ENCODE assay signal across 8 mouse cellular contexts in the genomic region with DNA sequence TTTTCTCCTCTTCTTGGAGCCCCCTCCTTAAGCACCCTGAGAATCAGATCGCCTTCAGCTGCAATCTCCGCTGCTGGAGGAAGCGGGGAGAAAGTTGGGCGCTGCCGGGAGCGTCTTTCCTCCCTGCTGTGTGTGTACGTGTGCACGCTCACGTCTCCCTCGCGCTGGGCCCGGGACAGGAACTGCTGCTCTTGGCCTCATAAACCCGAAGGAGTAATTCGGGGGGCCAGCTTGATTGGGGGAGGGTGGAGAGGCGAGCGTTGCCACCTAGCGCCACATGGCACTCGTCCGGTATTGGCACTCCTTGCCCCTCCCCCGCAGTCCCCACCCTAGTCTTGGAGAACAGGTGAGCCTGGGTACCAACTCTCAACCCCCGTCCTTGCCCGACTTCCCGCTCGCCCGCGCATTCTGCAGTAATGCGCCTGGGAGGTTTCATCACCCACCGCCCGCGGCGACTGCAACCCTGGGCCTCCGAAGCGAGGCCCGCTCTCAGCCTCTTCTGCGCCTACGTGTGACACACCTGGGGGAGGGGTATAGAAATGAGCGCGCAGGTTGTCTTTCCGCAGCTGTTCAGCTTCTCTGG. TPM values are rescaled to one million over a fixed set of nuclear protein-coding genes. Genes with fewer than 3 reads are reported as not detected.
DNase-seq lines count a peak whose midpoint lies in the region; ATAC-seq lines count a peak whose summit lies in the region.

No protein-coding gene starts in this region.

- peak overlapping the region; percentile 92 for H3K4me2 ChIP-seq in limb, embryonic 11.5 days (ENCODE audit: low read depth, severe bottlenecking)
- peak overlapping the region; percentile 100 for H3K4me2 ChIP-seq in neural tube, embryonic 14.5 days (ENCODE audit: low read depth, low read length)

- H3K27ac ChIP-seq in limb, embryonic 11.5 days (replicated peaks; ENCODE audit: low read depth, low read length) = no peak overlapping the region
- no peak overlapping the region for H3K27ac ChIP-seq in neural tube, embryonic 14.5 days (ENCODE audit: low read depth, low read length)

- under 1% methylated on average over 39 of the region's 39 CpGs for WGBS in limb, embryonic 11.5 days
- WGBS in neural tube, embryonic 14.5 days = 1% methylated on average over 38 of the region's 39 CpGs

- peak overlapping the region; percentile 19; the same call in 1 of the 2 replicates for H3K4me3 ChIP-seq in limb, embryonic 11.5 days (ENCODE audit: low read depth, low read length)
- H3K4me3 ChIP-seq in neural tube, embryonic 14.5 days (ENCODE audit: low read depth, low read length) = peak overlapping the region; percentile 54

- H3K36me3 ChIP-seq in limb, embryonic 11.5 days (ENCODE audit: control insufficient read depth, insufficient read depth, low read length) = no peaks in the 10 kb centered on the region
- no peaks in the 10 kb centered on the region for H3K36me3 ChIP-seq in neural tube, embryonic 14.5 days (ENCODE audit: control insufficient read depth, insufficient read depth, low read length)

- no peaks in the 10 kb centered on the region for H3K9me3 ChIP-seq in limb, embryonic 11.5 days (ENCODE audit: control insufficient read depth, low read length)
- no peaks in the 10 kb centered on the region for H3K9me3 ChIP-seq in neural tube, embryonic 14.5 days (ENCODE audit: control insufficient read depth, low read length)

- peak; percentile 39 to 42 for DNase-seq in cerebellum, postnatal 10 days
- no peak for DNase-seq in cerebellum, adult 9-10 months
- peak; percentile 57 for DNase-seq in testis, postnatal 10 days (ENCODE audit: low spot score)
- DNase-seq in testis, postnatal 14 days (ENCODE audit: low spot score) = no peak
- DNase-seq in limb, embryonic 11.5 days (ENCODE audit: low spot score) = peak; percentile 49
- no peak for DNase-seq in adrenal gland, adult 18-20 months (ENCODE audit: low spot score in 2 of 2)
- DNase-seq in spleen, postnatal 14 days (ENCODE audit: low spot score in 2 of 2) = no peak

- peaks cover 35% of the 10 kb centered on the region for H3K27me3 ChIP-seq in limb, embryonic 11.5 days (ENCODE audit: control insufficient read depth, insufficient read depth, low read length)
- peaks cover 26% of the 10 kb centered on the region for H3K27me3 ChIP-seq in neural tube, embryonic 14.5 days (ENCODE audit: control insufficient read depth, insufficient read depth, low read length)

- ATAC-seq in limb, embryonic 11.5 days (ENCODE audit: insufficient number of reproducible peaks, low FRiP score, low TSS enrichment, low read depth) = no peak
- ATAC-seq in neural tube, embryonic 14.5 days (ENCODE audit: low read depth) = no peak

- H3K9ac ChIP-seq in limb, embryonic 11.5 days (ENCODE audit: low read length) = peak overlapping the region; percentile 18; the same call in 1 of the 2 replicates
- no peak overlapping the region for H3K9ac ChIP-seq in neural tube, embryonic 14.5 days (replicated peaks; ENCODE audit: low read depth, low read length)

- H3K4me1 ChIP-seq in limb, embryonic 11.5 days (ENCODE audit: control insufficient read depth, insufficient read depth, low read length) = peaks cover 15% of the 10 kb centered on the region
- peaks cover 18% of the 10 kb centered on the region for H3K4me1 ChIP-seq in neural tube, embryonic 14.5 days (ENCODE audit: control insufficient read depth, insufficient read depth, low read length)

RNA-seq across cellular contexts. Expression of a gene that starts 1.5 kb away (rescaled TPM):
- 0.47 and 0.85 TPM in 2 replicates for polyA plus RNA-seq in limb, embryonic 11.5 days (2014; fragmentation: Nextera tagmentation; extraction: Ambion mirVana)
- 0.55 and 0.85 TPM in 2 replicates for polyA plus RNA-seq in neural tube, embryonic 14.5 days (2014; fragmentation: Nextera tagmentation; extraction: Ambion mirVana)
- total RNA-seq in adrenal gland, adult 18-20 months (2021) = 1 to 10 TPM; 1.2 TPM

Comparison
In these comparisons a context has a peak if more than half of its experiments do, and no peak if none do; other contexts are left out.
1. DNase-seq: peak in cerebellum, postnatal 10 days (2 of 2), testis, postnatal 10 days (single experiment) and limb, embryonic 11.5 days (single experiment); none in cerebellum, adult 9-10 months (single experiment), testis, postnatal 14 days (single experiment), adrenal gland, adult 18-20 months (0 of 2) and spleen, postnatal 14 days (0 of 2).